Mouse (Mus musculus) megakaryocyte progenitor cell, adult 5-6 weeks (primary cell): Measurements from ENCODE around the gene Srsy. TPM values are rescaled to one million over a fixed set of nuclear protein-coding genes. Genes with fewer than 3 reads are reported as not detected.
"Not testable (repeated sequence)": the region's sequence is repeated elsewhere in the genome, so short reads cannot be mapped to it uniquely, and the experiment has no call there.

Experiments
- ATAC-seq: replicated peaks from 2 replicates; pipeline ENCODE4 v1.8.0; 2016; ENCODE audit warnings: mild to moderate bottlenecking, moderate TSS enrichment, inconsistent platforms; ENCODE audit not compliant: poor library complexity
- total RNA-seq, 2 experiments: library from RNA; stranded (forward) in 1 of 2; stranded (reverse) in 1 of 2; fragments of 157-497, 149-512 nt in 1 of 2; fragments of 200-1000 nt in 1 of 2; gene quantifications; 2 replicates each; pipeline versions ENCODE4 v1.2.3 to v1.2.4; 2015 to 2017

Srsy gene
- total RNA-seq (2015): not detected in 2 replicates
- not detected in 2 replicates for total RNA-seq (2017)

GRCm38 (mm10) chrY:17937230-17937629 lies at the start of gene Srsy:
Gene Srsy, minus strand, starts transcription at chrY:17937330.
- ATAC-seq: not testable (repeated sequence)

Other genes with a start within 250 kb of the Srsy start
- gene Gm21904, start 91.1 kb downstream of the Srsy start, total RNA-seq (2015): not detected in 2 replicates
- gene Gm21904, start 91.1 kb downstream of the Srsy start, total RNA-seq (2017): not detected in 2 replicates
- not detected in 2 replicates for gene Gm20772, start 62.6 kb downstream of the Srsy start, total RNA-seq (2015)
- not detected in 2 replicates for gene Gm20772, start 62.6 kb downstream of the Srsy start, total RNA-seq (2017)
- not detected in 2 replicates for gene Gm20831, start 62.6 kb downstream of the Srsy start, total RNA-seq (2015)
- gene Gm20831, start 62.6 kb downstream of the Srsy start, total RNA-seq (2017): not detected in 2 replicates
- not detected in 2 replicates for gene Gm21764, start 124.5 kb upstream of the Srsy start, total RNA-seq (2015)
- not detected in 2 replicates for gene Gm21764, start 124.5 kb upstream of the Srsy start, total RNA-seq (2017)
- not detected in 2 replicates for gene Ssty1, start 151.8 kb upstream of the Srsy start, total RNA-seq (2015)
- gene Ssty1, start 151.8 kb upstream of the Srsy start, total RNA-seq (2017): not detected in 2 replicates